Mouse (Mus musculus) lung, adult 2 months (tissue): ENCODE data around the gene Lamtor2.

ENCODE experiments used
- CTCF ChIP-seq: fragments of 200-500 bp; IDR thresholded peaks from 2 replicates; pipeline ENCODE4 v1.5.1; 2011; ENCODE audit warnings: mild to moderate bottlenecking, low read length, control low read depth; ENCODE audit not compliant: insufficient read depth
- POLR2A ChIP-seq: fragments of 200-500 bp; IDR thresholded peaks from 2 replicates; pipeline ENCODE4 v1.6.1; 2011; ENCODE audit warnings: low read depth, mild to moderate bottlenecking, control low read depth, low read length, borderline replicate concordance; ENCODE audit errors: extremely low read depth

DNA sequence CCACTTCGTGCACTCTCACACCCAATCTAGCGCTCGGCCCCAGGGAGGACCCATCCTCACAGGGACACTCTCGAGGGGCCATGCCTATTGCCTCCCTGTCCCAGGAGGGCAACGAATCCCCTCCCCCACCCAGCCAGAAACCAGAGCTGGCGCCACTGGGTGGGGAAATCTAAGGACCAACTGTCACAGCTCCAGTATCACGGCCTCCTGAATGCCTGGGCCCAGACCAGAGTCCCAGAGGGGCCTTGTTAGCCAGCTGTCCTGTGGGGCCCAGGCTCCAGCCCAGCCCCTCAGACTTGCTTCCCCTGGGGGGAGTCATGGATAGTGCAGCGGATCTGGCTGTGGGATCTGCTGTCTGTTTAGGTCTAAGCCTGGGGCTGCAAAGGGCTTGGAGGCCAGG lies 25.3 kb downstream of the Lamtor2 start:
- TF ChIP-seq CTCF (no peak), POLR2A (no peak)
